Mouse (Mus musculus) megakaryocyte, embryonic 14.5 days (primary cell): ENCODE data around the gene Arl1.

Experiments used
- FLI1 ChIP-seq: IDR thresholded peaks from 2 replicates; pipeline ENCODE4 v1.6.1; 2012; ENCODE audit warnings: low read length, inconsistent platforms, mixed read lengths
- GATA1 ChIP-seq: IDR thresholded peaks from 3 replicates; pipeline ENCODE4 v1.6.1; 2012; ENCODE audit warnings: mixed read lengths, low read length, inconsistent platforms, borderline replicate concordance

DNA sequence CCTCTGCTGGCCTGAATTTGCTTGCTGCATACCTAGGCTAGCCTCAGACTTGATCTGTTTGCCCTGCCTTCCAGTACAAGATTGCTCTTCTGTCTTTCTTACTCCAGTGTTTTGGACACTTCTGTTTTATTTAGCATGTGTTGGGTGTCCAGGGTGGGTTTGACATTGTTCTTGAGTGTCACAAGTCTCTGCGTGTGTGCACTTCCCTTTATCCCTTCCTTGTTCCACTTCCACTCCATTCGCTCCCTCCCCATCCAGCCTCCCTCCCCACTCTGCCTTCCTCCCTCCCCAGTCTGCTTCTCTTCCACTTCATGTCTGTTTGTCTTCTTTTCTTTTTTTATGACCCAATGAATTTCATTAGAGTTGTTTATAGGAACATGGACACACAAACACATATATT lies 10.8 kb downstream of the Arl1 start:
- TF ChIP-seq GATA1 (no peak), FLI1 (no peak)
